Mouse (Mus musculus): ENCODE results near the gene 2410137M14Rik. TPM values are rescaled to one million over a fixed set of nuclear protein-coding genes. Genes with fewer than 3 reads are reported as not detected.

The 2410137M14Rik gene
- total and polyA plus RNA-seq, 3 experiments, result not detected

- Histone ChIP-seq H3K36me3 (ENCODE audit: control insufficient read depth in 1 of 2, insufficient read depth in 2 of 2, low read length in 2 of 2) (no peaks in the 10 kb centered on the region), H3K9ac (ENCODE audit: control insufficient read depth, low read depth, low read length, poor library complexity, severe bottlenecking) (no peak overlapping the region), H3K9me3 (replicated peaks; ENCODE audit: insufficient read depth, low read length) (no peaks in the 10 kb centered on the region), H3K4me1 (ENCODE audit: control insufficient read depth in 1 of 2, insufficient read depth in 2 of 2, low read length in 2 of 2) (no peaks in the 10 kb centered on the region), H3K79me2 (ENCODE audit: control insufficient read depth, insufficient read depth, low read length, poor library complexity) (no peaks in the 10 kb centered on the region), H3K4me3 (ENCODE audit: control insufficient read depth in 1 of 2, insufficient read depth in 1 of 2, low read depth in 2 of 2, low read length in 2 of 2) (no peak overlapping the region), H3K27me3 (ENCODE audit: control insufficient read depth in 1 of 2, insufficient read depth in 2 of 2, low read length in 2 of 2) (peaks cover 0 to 7% of the 10 kb centered on the region in 2 experiments), H3K27ac (ENCODE audit: control insufficient read depth, low read depth, low read length) (no peak overlapping the region)
- DNase-seq (ENCODE audit: low read depth, low spot score), result no peak
- TF ChIP-seq ZC3H11A (IDR thresholded peaks at IDR 0.05; ENCODE audit: low read depth, low read length), result no peak
- TF ChIP-seq MAFK (IDR thresholded peaks at IDR 0.05; ENCODE audit: borderline replicate concordance, low read depth, low read length), result no peak
- TF ChIP-seq TBP (IDR thresholded peaks at IDR 0.05; ENCODE audit: low read depth, low read length), result no peak
- no peak for TF ChIP-seq MYC (IDR thresholded peaks at IDR 0.05; ENCODE audit: low read depth, low read length)
- no peak for TF ChIP-seq MXI1 (IDR thresholded peaks at IDR 0.05; ENCODE audit: low read depth, low read length)
- no peak for TF ChIP-seq MEF2A (IDR thresholded peaks at IDR 0.05; ENCODE audit: extremely low read depth, insufficient replicate concordance, low read depth, low read length, poor library complexity, severe bottlenecking)
- no peak for TF ChIP-seq NRF1 (IDR thresholded peaks at IDR 0.05; ENCODE audit: insufficient read depth, low read depth, low read length, poor library complexity, severe bottlenecking)
- no peak for TF ChIP-seq SMC3 (IDR thresholded peaks at IDR 0.05; ENCODE audit: low read depth, low read length)
- no peak for TF ChIP-seq NELFE (IDR thresholded peaks at IDR 0.05; ENCODE audit: low read depth, low read length)
- TF ChIP-seq ETS1 (IDR thresholded peaks at IDR 0.05; ENCODE audit: low read depth, low read length), result no peak
- TF ChIP-seq MYB (IDR thresholded peaks at IDR 0.05; ENCODE audit: low read depth, low read length), result no peak
- TF ChIP-seq ZMIZ1 (IDR thresholded peaks at IDR 0.05; ENCODE audit: low read depth, low read length), result no peak
- no peak for TF ChIP-seq GABPA (IDR thresholded peaks at IDR 0.05; ENCODE audit: low read depth, low read length)
- TF ChIP-seq POLR2AphosphoS5 (IDR thresholded peaks at IDR 0.05; ENCODE audit: borderline replicate concordance, low read depth, low read length), result no peak
- TF ChIP-seq USF1 (IDR thresholded peaks at IDR 0.05; ENCODE audit: low read depth, low read length), result no peak
- TF ChIP-seq CTCF (IDR thresholded peaks at IDR 0.05 in 2 of 3, conservative IDR thresholded peaks at IDR 0.05 in 1 of 3; ENCODE audit: control insufficient read depth in 1 of 3, insufficient read depth in 1 of 3, low read depth in 2 of 3, low read length in 3 of 3, poor library complexity in 1 of 3, severe bottlenecking in 1 of 3), result no peak
Observed at GRCm38 (mm10) chr17:37012141-37012540, 31.1 kb upstream of the 2410137M14Rik start.

GRCm38 (mm10) chr17:37011719-37012118 lies 30.7 kb upstream of the 2410137M14Rik start:
- Histone ChIP-seq H3K79me2 (ENCODE audit: control insufficient read depth, insufficient read depth, low read length, poor library complexity) (no peaks in the 10 kb centered on the region), H3K27me3 (ENCODE audit: control insufficient read depth in 1 of 2, insufficient read depth in 2 of 2, low read length in 2 of 2) (peaks cover 3 to 6% of the 10 kb centered on the region in 2 experiments), H3K9me3 (replicated peaks; ENCODE audit: insufficient read depth, low read length) (no peaks in the 10 kb centered on the region), H3K9ac (ENCODE audit: control insufficient read depth, low read depth, low read length, poor library complexity, severe bottlenecking) (no peak overlapping the region), H3K27ac (ENCODE audit: control insufficient read depth, low read depth, low read length) (no peak overlapping the region), H3K4me1 (ENCODE audit: control insufficient read depth in 1 of 2, insufficient read depth in 2 of 2, low read length in 2 of 2) (no peaks in the 10 kb centered on the region), H3K4me3 (ENCODE audit: control insufficient read depth in 1 of 2, insufficient read depth in 1 of 2, low read depth in 2 of 2, low read length in 2 of 2) (no peak overlapping the region), H3K36me3 (ENCODE audit: control insufficient read depth in 1 of 2, insufficient read depth in 2 of 2, low read length in 2 of 2) (no peaks in the 10 kb centered on the region)
- TF ChIP-seq MAX (IDR thresholded peaks at IDR 0.05; ENCODE audit: low read length) (no peak), E2F4 (IDR thresholded peaks at IDR 0.05; ENCODE audit: borderline replicate concordance, low read depth, low read length) (no peak), MAFK (IDR thresholded peaks at IDR 0.05; ENCODE audit: borderline replicate concordance, low read depth, low read length) (no peak), USF2 (IDR thresholded peaks at IDR 0.05; ENCODE audit: borderline replicate concordance in 1 of 2, insufficient read depth in 1 of 2, low read depth in 1 of 2, low read length in 2 of 2) (no peak), ZMIZ1 (IDR thresholded peaks at IDR 0.05; ENCODE audit: low read depth, low read length) (no peak), ETS1 (IDR thresholded peaks at IDR 0.05; ENCODE audit: low read depth, low read length) (no peak), POLR2AphosphoS2 (IDR thresholded peaks at IDR 0.05; ENCODE audit: low read length) (no peak), RCOR1 (IDR thresholded peaks at IDR 0.05; ENCODE audit: low read depth, low read length) (no peak), UBTF (IDR thresholded peaks at IDR 0.05; ENCODE audit: borderline replicate concordance, insufficient read depth, low read depth, low read length) (no peak), NRF1 (IDR thresholded peaks at IDR 0.05; ENCODE audit: insufficient read depth, low read depth, low read length, poor library complexity, severe bottlenecking) (no peak), ZC3H11A (IDR thresholded peaks at IDR 0.05; ENCODE audit: low read depth, low read length) (no peak), MXI1 (IDR thresholded peaks at IDR 0.05; ENCODE audit: low read depth, low read length) (no peak), MEF2A (IDR thresholded peaks at IDR 0.05; ENCODE audit: extremely low read depth, insufficient replicate concordance, low read depth, low read length, poor library complexity, severe bottlenecking) (no peak), HCFC1 (IDR thresholded peaks at IDR 0.05; ENCODE audit: low read depth, low read length) (no peak), EP300 (IDR thresholded peaks at IDR 0.05; ENCODE audit: low read depth in 1 of 2, low read length in 2 of 2) (no peak), GABPA (IDR thresholded peaks at IDR 0.05; ENCODE audit: low read depth, low read length) (no peak), POLR2AphosphoS5 (IDR thresholded peaks at IDR 0.05; ENCODE audit: borderline replicate concordance, low read depth, low read length) (no peak), JUND (IDR thresholded peaks at IDR 0.05; ENCODE audit: low read depth, low read length) (no peak)
- no peak for DNase-seq (ENCODE audit: low read depth, low spot score)

All from MEL (cell line).